Mouse (Mus musculus) MEL (cell line): ENCODE results near the gene Osbpl10.

Experiments
- EP300 ChIP-seq, 2 experiments: IDR thresholded peaks; 2 replicates each; pipeline ENCODE4 v1.6.1; 2011; ENCODE audit warnings: improper control_type of control experiment in 2 of 2, low read length in 2 of 2, low read depth in 1 of 2, mild to moderate bottlenecking in 1 of 2
- MEF2A ChIP-seq: IDR thresholded peaks from 2 replicates; pipeline ENCODE4 v1.6.1; 2014; ENCODE audit warnings: low read depth, mild to moderate bottlenecking, inconsistent platforms, low read length, improper control_type of control experiment; ENCODE audit not compliant: poor library complexity, insufficient replicate concordance, severe bottlenecking; ENCODE audit errors: extremely low read depth
- MYC ChIP-seq: IDR thresholded peaks from 2 replicates; pipeline ENCODE4 v1.6.1; 2011; ENCODE audit warnings: low read depth, mild to moderate bottlenecking, low read length, improper control_type of control experiment, moderate library complexity
- POLR2A ChIP-seq, 2 experiments: IDR thresholded peaks; 2 replicates each; pipeline ENCODE4 v1.6.1; 2011 to 2012; ENCODE audit warnings: low read length in 2 of 2, mild to moderate bottlenecking in 2 of 2, control low read depth in 1 of 2, improper control_type of control experiment in 1 of 2, low read depth in 1 of 2, moderate library complexity in 1 of 2; ENCODE audit not compliant: control insufficient read depth in 1 of 2, insufficient read depth in 1 of 2, poor library complexity in 1 of 2
- TCF12 ChIP-seq: IDR thresholded peaks from 2 replicates; pipeline ENCODE4 v1.6.1; 2014; ENCODE audit warnings: low read depth, mild to moderate bottlenecking, inconsistent platforms, low read length, improper control_type of control experiment, moderate library complexity

- TF ChIP-seq POLR2A (IDR thresholded peaks at IDR 0.05; ENCODE audit: control insufficient read depth in 1 of 2, insufficient read depth in 1 of 2, low read depth in 1 of 2, low read length in 2 of 2, poor library complexity in 1 of 2) (no peak), MEF2A (no peak), EP300 (IDR thresholded peaks at IDR 0.05; ENCODE audit: low read depth in 1 of 2, low read length in 2 of 2) (no peak), MYC (no peak), TCF12 (no peak)
Observed at GRCm38 (mm10) chr9:115190376-115190942, 212.1 kb downstream of the Osbpl10 start.
